Mouse (Mus musculus) T-cell, adult 2 months (primary cell): ENCODE data around the gene Serpinb9g.
"Not testable (repeated sequence)": the region's sequence is repeated elsewhere in the genome, so short reads cannot be mapped to it uniquely, and the experiment has no call there.

Source experiments
- DNase-seq: peaks from one replicate; pipeline ENCODE4 v3.0.0; 2022; ENCODE audit warnings: low spot score

The Serpinb9g gene

DNA sequence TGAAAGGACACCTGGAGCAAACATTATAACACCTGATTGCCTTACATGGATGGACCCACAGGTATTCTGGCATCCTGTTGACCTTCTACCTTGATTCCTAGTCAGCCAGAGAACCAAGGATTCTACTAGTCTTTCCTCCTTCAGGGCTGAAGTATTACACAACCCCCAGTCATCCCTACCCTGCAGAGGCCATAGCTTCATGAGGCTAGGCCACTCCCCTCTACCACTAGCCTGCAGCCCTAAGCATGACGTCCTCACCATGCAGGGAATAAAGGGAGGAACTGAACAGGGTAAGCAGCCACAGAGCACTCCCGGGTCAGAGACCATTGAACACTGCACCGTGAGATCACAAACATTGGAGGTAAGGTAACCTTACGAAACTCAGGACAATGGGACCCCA, at the start of gene Serpinb9g:
Gene Serpinb9g (plus strand): TSS at position 301 of the 400 bp plus-strand sequence.
- DNase-seq: not testable (repeated sequence)

DNA sequence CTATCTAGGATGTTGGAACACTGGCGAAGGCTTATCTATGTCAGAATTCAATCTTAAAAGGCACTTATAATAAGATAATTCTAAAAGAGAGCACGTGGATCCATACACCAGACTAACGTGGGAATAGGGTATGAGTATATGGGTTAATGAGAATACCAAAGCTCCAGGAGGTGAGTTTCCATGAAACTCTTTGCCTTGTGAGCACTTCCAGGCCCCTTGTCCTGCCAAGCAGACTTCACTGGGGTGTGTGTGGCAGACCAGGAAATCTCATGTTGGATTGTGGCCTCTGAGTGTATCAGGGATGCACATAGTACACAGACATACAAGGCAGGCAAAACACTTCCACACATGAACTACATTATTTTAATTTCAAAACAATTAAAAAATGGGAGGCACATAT, 718 bp upstream of the Serpinb9g start:
- DNase-seq: not testable (repeated sequence)

DNA sequence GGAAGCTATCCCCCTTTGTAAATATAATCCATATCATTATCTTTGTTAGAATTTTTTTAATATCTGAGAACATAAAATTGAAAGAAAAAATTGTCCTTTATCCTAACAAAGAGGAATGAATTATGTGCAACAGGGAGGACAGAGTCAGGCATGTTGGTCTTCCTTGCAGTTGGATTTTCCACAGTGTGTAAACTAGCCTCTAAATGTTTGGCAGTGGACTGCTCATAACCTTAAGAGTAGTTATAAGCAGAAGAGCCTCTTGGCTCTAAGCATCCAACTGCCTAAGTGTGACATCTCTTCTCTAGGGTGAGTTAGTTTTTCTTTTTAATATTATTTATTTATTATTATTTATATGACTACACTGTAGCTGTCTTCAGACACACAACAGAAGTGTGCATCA, 40.0 kb downstream of the Serpinb9g start:
- no peak for DNase-seq

GRCm38 (mm10) chr13:33532814-33533213, 48.2 kb downstream of the Serpinb9g start:
- no peak for DNase-seq
